Mouse (Mus musculus): ENCODE data around the gene Atp8b4.

Gene Atp8b4

DNA sequence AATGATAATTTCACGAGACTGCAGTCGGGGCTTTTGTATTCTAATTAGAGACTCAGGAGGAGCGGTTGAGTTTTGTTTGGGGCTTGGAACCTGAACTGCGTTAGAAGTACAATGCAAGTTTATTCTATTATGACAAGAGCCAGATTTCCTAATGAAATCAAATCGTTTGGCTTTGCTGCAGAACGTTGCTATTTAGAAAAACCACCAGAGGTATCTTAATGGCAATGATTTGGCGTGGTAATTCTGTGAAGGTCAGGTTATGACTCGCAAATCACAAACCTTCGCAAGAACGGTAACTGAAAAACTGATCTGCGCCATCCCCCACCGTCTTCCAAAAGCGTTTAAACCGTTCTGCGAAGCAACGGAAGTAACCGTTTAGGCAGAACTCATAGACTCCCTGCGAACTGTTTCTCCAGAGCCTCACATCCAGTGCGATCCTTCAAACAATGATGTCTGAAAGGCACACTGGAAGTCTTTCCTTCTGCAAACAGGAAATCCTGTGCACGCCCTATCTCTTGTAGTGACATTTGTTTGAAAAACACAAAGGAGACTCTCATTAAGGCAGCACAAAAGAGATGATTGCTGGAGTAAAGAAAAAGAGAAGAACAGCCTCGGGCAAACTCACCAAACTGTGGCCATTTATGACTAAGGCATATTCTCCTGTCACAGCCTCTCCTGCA lies 139.2 kb downstream of the Atp8b4 start:
- no peak for DNase-seq (ENCODE audit: low spot score)

DNA sequence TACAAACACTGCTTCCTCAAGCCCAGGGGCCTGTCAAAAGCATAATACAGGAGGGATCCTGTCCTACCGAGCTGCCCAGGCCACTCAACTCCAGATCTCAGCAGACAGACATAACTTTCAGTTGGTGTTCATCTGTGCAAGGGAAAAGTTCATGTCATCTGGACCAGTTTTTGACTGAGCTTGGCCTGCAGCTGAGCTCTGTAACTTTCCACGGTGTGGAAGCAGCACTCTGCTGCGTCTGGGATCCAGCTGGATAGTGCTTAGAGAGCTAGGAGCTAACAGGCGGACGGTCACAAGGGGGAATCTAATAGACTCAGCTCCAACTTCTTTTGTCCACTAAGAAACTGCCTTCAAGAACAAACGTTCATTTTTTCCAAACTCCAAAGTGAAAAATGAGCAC lies 139.8 kb downstream of the Atp8b4 start:
- no peak for DNase-seq (ENCODE audit: low spot score)

DNA sequence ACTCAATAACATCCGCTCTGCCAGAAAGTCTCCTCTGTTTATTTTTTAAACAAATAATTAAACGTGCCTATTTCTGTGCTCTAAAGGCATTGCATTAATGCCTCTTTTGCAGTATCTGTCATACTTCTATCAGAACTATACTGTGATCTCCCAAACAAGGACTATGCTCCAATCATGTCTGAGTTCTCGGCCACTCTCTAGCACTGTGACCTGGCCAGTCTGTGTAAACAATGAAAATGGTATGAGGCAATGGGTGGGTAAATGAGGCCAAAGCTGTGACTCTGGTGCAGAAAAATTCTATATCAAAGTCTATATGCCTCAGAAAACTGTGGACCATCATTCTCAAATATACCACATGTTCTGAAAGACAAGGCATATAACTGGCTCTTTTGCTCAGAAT lies 140.5 kb downstream of the Atp8b4 start:
- no peak for DNase-seq (ENCODE audit: low spot score)

DNA sequence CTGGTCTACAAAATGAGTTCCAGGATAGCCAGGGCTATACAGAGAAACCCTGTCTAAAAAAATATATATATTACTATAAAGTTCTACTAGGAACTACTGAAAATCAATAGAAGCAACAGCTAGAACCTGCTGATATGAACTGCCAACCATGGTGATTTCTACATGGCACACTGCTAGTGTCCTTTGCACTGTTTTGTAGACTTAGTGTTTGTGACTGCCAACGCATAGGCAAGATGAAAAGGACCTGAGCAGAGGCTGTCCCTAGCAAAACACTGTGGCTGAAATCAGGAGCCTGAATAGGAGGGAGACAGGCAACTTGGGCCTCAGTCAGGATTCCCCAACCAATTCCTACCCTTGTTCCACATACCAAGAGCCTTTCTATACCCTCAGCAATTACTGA lies 141.2 kb downstream of the Atp8b4 start:
- DNase-seq (ENCODE audit: low spot score) = no peak

DNA sequence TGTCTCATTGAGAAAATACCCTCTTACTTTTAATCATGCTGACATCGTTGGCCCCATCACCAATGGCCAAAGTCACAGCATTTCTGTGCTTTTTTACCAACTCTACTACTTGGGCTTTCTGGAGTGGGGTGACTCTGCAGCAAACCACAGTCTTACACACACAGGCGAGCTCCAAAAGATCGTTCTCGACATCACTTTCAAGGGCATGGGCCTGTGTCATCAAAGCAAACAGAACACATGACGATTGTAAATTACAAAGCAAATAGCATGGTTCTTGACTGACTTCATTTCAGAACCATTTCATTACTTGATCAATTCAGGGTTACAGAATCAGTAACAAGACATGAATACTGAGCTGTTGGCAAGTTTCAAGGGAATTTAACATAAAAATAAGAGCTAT lies 141.7 kb downstream of the Atp8b4 start:
- no peak for DNase-seq (ENCODE audit: low spot score)

DNA sequence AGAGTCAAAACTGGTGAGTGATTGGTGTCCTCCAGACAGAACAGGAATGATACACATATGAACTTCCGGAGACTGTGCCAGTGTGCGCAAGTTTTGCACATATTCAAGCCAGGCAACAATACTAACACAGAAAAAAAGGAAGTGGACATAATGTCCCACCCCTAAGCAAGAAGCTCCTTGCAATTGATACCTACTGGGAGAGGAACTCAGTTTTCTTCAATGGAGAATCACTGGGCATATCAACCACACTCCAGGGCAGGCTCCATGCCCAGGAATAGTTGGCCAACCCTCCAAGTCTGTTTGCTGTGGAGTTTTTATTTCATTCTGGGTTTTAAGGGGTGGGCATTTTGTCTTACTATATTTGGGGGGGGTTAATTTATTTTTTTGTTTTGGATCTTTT lies 145.2 kb downstream of the Atp8b4 start:
- no peak for DNase-seq (ENCODE audit: low spot score)

DNA sequence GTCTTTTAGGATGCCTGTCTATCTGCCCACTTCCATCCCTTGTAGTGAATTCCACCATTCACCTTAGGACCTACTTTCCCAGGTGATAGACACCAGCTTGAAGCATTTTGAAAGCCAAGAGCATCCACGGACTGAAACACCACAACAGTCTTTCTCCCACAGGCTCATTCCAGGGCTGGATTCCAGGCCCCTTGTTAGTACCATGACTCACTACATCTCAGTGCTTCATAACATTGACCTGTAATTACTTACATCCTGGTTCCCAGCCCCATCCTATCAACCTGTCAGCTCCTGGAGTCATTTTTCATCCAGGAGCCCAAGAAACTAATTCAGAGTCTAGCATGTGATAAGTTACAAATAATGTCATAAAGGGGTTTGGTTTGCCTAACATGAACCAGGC lies 148.7 kb downstream of the Atp8b4 start:
- no peak for DNase-seq (ENCODE audit: low spot score)

DNA sequence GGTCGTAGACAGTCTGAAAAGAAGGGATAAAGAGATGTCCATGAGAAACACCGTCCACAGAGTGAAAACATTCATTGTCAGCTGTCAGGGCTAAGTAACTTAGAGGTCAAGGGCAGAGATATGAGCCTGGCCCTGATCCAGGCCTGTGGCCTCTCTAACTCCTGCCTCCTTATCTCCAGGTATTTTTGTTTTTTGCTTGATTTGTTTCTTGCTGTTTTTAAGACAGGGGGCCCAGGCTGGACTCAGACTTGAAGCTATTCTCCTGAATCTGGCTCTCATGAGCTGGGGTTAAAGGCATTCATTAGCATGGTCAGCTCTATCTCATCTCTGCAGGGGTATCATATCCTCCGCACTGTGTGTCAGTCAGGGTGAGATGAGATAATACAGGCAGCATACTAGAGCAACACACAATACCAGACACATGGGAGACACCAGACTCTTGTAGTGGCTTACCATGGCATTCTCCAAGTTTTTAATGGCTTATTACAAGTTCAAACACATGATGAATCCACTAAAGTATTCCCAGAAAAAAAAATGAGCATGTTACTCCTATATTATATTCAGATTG lies 157.4 kb downstream of the Atp8b4 start:
- no peak for DNase-seq (ENCODE audit: low spot score)

DNA sequence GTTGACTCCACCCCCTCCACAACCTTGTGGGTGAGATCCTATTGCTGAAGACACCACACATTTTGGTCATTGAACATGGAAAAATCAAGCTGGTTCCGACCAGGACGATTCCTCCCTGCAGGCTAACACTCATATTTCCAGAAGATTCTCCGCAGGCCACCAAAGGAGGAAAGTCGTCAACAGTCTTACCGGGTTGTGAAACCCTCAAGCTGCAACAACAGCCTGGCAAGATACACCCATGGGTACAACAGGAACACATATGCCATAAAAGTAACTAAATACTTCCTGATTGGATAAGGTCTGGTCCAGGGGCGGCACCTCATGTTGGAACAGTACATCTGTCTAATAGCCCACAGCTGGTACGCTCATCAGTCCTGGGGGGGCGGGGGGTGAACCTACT lies 159.0 kb downstream of the Atp8b4 start:
- DNase-seq (ENCODE audit: low spot score) = no peak

DNA sequence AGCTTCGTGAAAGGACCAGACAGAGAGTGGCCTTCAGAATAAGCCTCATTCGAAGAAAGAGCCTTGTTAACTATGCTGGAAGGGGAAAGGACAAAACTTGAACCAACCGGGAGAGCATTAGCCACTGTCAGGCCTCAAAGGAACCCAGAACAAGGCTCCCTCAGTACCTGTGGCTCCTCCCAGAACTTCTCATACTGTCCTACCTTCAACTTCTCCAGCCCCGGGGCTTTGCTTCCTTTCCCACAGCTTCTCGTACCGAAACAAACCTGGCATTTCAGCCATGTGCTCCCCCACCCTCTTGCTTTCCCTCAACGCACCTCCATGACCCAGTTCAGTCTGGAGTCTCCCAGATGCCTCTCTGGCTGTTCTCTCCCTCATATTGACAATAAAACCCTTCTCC lies 160.3 kb downstream of the Atp8b4 start:
- no peak for DNase-seq (ENCODE audit: low spot score)

DNA sequence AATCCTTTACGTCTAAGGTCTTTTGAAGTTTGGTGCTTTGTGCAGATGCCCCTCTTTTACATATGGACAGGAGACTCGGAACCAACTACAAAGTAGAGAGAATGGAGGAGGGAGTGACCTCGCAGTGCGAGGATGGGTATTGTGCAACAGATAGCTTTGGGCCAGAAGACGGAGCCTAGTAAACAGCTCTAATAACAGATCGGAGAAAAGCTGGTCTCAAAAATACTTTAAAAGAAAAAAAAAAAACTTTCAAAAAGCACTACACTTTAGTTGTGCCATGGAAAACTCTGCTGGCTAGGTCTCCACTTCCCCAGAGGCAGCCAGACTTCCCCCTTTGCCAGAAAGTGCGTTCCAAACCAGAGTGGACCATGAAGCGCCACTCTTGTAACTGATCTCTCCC lies 161.0 kb downstream of the Atp8b4 start:
- DNase-seq (ENCODE audit: low spot score) = no peak

DNA sequence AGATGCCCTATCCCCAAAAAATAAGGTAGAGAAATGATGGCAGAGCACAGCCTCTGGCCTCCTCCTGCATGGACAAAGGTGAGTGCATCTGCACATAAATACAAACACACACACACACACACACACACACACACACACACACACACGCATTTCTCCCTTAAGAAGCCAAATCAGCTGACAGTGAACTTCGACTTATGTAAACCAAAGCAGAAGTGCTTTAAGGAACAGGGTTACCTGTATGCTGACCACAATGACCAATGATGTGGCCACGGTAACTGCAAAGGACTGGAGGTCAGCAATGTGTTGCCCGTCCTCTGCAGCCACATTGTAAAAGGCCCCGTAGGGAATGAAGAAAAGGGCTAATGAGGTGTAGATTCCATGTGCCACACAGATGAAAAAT lies 163.3 kb downstream of the Atp8b4 start:
- no peak for DNase-seq (ENCODE audit: low spot score)

DNA sequence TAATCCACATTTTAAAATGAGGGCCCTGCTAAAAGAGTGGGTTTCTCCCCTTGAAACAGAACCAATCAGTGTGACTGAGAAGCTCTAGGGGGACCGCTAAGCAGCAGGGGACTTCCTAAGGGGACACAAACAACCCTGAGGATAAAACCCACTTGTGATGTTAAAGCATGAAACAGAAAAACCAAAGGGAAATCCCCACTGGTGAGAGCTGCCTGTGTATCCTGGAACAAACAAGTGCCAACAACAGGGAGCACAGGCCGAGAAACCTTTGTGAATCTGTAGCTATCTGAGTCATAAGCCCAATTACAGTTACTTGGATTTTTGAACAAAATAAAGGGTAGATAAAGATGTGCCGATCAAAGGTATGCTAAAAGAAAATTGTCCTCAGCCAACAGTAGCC lies 168.7 kb downstream of the Atp8b4 start:
- DNase-seq (ENCODE audit: low spot score) = no peak

DNA sequence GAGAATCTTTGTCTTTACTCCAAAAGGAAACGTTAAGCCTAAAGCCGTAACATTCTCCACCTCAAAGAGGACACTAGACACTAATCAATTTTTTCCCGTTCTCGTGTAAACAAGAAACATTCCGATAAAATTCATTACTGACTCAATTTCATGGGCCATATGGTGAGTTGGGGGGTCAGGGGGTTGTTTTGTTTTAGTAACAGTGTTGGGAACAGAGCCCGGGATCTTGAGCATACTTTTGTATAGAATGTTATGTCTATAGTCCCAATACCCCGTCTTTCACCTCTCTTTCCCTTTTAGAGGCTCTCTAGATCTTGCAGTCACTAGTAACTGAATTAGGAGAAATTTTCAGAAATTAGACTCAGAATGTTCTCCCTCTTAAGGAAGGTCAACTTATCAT lies 177.3 kb downstream of the Atp8b4 start:
- DNase-seq (ENCODE audit: low spot score) = no peak

DNA sequence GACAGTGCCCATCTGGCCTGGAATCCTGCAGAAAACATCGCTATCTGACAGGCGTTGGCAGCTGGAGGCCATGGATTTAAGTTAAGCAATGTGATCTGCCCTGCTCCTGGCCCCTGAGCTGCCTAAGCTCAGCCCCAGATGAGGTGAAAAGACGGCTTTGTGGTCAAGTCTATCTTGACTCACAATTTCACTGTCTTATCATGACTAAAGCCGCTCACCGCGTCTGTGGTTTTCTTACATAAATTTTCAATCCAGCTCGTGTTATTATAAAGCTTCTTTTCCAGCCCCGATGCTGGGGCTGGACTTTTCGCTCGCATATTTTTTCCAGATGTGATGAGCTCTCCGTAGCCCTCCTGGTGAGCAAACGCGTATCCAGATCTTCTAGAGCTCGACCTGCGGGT lies 177.8 kb downstream of the Atp8b4 start:
- DNase-seq (ENCODE audit: low spot score) = no peak

DNA sequence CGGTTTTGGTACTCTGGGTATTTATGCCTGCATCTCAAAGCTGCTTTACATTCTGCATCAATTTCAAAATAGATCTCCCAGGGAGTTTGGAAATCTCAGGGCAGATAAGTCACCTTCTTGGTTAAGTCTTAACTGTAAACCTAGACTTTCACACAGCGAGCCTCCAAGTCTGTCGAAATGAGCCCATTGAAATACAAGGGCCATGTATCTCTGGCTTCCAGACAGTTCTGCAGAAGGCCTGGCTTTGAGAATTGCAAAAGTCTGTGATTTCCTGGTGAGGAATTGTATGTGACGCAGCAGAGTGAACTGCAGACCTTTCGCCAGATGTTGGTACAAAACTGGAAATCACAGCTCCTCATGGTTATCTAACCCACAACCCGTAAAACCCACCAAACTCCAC lies 182.4 kb downstream of the Atp8b4 start:
- DNase-seq (ENCODE audit: low spot score) = no peak

DNA sequence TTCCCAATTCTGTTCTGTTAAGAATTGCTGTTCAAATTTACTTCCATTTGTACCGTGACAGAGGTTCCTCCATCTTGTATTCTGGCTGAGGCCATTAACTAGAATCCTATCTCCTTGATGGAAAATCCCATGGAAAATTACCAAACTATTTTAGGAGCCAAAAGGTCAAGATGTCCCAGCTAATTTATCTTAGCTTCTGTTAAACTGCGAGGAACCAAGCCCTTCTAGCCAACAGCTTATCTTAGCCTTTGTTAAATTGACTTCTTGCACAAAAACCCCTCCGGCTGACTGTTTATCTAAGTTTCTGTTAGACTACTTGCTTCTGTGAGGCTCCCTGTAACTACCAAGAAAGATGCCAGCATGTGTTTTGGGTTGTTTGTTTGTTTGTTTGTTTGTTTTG lies 183.5 kb downstream of the Atp8b4 start:
- no peak for DNase-seq (ENCODE audit: low spot score)

DNA sequence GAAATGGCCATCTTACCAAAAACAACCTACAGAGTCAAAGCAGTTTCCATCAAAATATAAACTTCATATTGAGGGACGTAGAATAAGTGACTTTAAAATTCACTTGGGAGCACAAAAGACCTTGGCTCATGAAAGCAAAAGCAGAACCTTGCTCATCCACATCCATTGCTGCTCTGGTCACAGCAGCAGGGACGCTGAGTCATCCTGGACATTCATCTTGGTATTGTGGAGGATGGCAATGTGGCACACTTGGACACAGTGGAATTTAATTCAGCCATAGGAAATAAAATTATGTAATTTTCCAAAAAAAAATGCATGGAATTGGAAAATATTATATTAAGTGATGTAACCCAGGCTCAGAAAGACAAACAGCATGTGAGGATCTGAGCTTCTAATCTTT lies 184.1 kb downstream of the Atp8b4 start:
- no peak for DNase-seq (ENCODE audit: low spot score)

DNA sequence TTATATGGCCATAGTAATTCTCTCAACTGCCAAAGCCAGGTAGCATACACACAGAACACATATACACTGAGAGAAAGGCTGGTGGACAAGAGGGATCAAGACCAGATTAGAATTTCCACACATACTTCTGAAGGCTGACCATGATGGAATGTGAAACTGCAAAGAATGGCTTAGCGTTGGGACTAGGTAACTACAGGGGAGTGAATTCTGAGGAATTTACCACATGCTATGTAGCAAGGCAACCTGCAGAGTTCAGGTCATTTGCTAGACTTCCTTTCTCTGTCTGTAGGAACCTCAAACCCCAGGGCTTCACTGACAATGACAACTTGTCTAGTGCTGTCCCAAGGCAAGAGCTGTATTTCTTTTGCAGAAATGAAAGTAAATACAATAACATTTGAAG lies 189.4 kb downstream of the Atp8b4 start:
- DNase-seq (ENCODE audit: low spot score) = no peak

DNA sequence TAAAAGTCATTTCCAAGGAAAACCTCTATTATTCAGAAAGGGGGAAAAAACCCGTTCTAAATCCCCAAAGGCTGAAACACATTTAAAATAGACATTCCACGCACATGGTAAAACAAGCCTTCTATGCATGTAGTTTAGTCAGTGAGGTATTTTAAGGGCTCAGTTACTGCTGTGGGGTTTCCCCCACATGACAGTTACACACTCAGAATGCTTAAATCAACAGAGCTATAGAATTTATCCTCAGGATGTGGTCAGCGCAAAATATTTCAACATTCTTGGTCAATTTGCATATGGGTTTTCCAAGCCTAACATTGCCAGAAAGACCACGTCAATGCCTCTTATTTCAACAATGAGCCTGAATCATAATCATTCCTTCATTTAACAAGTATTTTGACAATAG lies 190.5 kb downstream of the Atp8b4 start:
- DNase-seq (ENCODE audit: low spot score) = no peak

DNA sequence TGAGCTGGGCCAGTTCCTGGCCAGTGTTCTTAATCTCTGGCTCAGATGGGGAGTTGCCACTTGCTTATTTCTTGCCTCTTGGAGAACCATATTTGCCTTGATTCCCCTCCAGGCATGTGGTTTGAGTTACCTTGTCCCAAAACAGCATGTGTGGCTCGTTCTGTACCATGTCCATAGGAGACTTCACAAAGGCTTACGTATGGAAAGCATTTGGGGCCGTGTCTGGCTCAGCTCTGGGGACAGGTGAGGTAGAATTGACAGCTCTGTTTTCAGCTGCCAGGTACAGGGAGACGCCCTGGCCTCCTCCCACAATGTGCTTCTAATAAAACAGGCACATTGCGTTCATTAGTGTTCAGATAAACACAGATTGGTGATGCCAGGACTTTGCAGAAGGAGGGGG lies 195.9 kb downstream of the Atp8b4 start:
- DNase-seq (ENCODE audit: low spot score) = no peak

DNA sequence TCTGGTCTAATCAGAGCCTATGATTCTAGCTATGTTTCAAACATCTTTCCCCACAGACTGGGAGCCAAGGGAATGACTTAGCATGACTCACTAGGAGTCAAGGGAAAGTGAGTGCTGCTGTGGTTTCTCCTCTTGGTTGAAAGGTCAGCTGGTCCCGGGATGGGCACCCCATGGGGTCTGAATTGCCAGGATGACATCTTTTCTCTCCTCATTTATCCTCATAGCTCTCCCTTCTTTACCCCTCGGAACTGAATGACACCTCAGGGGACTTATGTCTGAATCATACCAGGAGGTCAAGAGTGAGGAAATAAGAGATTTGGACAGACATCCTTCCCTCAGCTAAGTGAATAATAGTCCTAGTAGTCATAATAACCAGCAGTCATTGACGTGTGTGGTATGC lies 197.2 kb downstream of the Atp8b4 start:
- no peak for DNase-seq (ENCODE audit: low spot score)

DNA sequence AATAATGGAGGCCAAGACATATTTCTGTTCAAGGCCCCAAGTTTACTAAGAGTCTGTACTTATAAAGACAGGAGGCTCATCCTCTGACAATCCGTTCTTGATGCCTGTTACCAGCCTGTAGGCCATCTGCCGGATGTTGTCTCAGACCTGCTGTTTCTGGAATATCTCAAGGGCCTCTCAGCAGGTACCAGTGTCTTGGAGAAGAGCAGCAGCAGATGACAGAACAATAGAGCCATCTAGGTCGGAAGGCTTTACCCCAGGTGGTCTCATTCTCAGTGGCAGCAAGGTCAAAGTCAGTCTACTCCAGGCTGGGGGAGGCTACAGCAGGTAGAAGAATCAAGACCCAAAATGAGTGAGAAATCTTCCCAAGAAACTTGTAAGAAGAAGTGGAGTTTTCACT lies 198.1 kb downstream of the Atp8b4 start:
- DNase-seq (ENCODE audit: low spot score) = no peak

DNA sequence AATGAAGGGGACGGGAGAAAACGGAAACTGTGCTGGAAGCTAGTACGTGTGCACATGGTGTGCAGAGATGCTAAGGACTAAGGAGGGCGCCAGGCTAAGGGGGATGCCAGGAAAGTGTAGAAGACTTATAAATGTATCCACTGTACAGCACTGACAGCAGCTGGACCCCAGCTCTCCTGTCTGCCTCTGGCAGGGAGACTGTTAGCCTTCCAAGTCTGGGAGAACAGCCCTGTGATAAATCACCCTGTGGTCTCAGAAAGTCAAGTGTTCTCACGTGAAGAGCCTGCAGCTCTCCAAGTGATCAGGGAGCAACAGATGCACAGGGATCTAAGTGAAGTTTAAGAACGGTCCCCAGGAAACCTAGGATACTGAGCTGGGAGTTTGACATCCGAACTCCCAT lies 209.8 kb downstream of the Atp8b4 start:
- DNase-seq (ENCODE audit: low spot score) = no peak

DNA sequence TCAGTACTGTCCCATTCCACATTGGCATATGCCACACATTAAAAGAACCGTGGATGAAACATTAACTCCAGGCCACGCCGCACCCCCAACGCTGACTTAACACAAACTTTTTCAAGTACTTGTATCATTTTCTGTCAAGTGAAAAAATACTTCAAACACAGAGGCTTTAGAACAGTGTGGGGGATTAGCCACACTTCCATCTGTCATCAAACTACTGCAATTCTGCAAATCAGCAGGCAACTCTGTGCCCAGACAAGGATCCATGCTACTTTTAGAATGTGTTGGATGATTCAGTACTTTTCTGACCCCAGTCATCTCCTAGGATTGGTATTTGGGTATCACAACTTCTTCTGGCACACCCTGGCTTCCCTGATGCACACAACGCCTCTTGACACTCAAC lies 212.5 kb downstream of the Atp8b4 start:
- DNase-seq (ENCODE audit: low spot score) = no peak
